Mouse (Mus musculus) adrenal gland, adult 18-20 months (tissue): Measurements from ENCODE around the gene Tenm2. TPM values are rescaled to one million over a fixed set of nuclear protein-coding genes. Genes with fewer than 3 reads are reported as not detected.

Source experiments
- DNase-seq, 2 experiments: peaks; one replicate each; pipeline ENCODE4 v3.0.0; 2021 to 2022; ENCODE audit warnings: low spot score in 2 of 2
- long read RNA-seq, 2 experiments: library from polyadenylated mRNA; stranded (forward); transcript quantifications; one replicate each; pipeline ENCODE4 v2.0.0; 2021
- total RNA-seq, 2 experiments: library from RNA; stranded (reverse); gene quantifications; 1 replicate in 1 of 2; 2 replicates in 1 of 2; pipeline ENCODE4 v1.2.3; 2021

Gene Tenm2
- 1 to 10 TPM in 1 of 2 experiments, under 1 TPM in 1; 0.36 to 1.1 TPM for total RNA-seq
- long read RNA-seq, experiment 1, result 0 reads
- long read RNA-seq, experiment 2, partial matches to known transcripts, result 0 of 1 reads
- long read RNA-seq, experiment 2, other reads (novel, unspliced or antisense), result 1 of 1 reads

GRCm38 (mm10) chr11:37235914-37236600 lies at the start of gene Tenm2:
Gene Tenm2, minus strand, starts transcription at chr11:37235964.
- peak; percentile 6 to 23 for DNase-seq

GRCm38 (mm10) chr11:37285186-37285585 lies 49.4 kb upstream of the Tenm2 start:
- no peak for DNase-seq

- no peak for DNase-seq
Measured at GRCm38 (mm10) chr11:37248796-37249195, 13.0 kb upstream of the Tenm2 start.

- no peak for DNase-seq
Measured at GRCm38 (mm10) chr11:37237096-37237725, 1.4 kb upstream of the Tenm2 start.

- peak; percentile 14 to 18 for DNase-seq
Measured at GRCm38 (mm10) chr11:37236601-37237083, 878 bp upstream of the Tenm2 start.

- no peak for DNase-seq
Measured at GRCm38 (mm10) chr11:37235021-37235795, 556 bp downstream of the Tenm2 start.

GRCm38 (mm10) chr11:37227404-37227803 lies 8.4 kb downstream of the Tenm2 start:
- no peak for DNase-seq

GRCm38 (mm10) chr11:37226943-37227342 lies 8.8 kb downstream of the Tenm2 start:
- no peak for DNase-seq

GRCm38 (mm10) chr11:37222737-37223136 lies 13.0 kb downstream of the Tenm2 start:
- no peak for DNase-seq

GRCm38 (mm10) chr11:37222056-37222455 lies 13.7 kb downstream of the Tenm2 start:
- no peak for DNase-seq

- no peak for DNase-seq
Measured at GRCm38 (mm10) chr11:37220921-37221320, 14.8 kb downstream of the Tenm2 start.

GRCm38 (mm10) chr11:37186132-37186531 lies 49.6 kb downstream of the Tenm2 start:
- DNase-seq, result peak; percentile 19 to 37

- DNase-seq, result no peak
Measured at GRCm38 (mm10) chr11:37177426-37177825, 58.3 kb downstream of the Tenm2 start.

- DNase-seq, result no peak
Measured at GRCm38 (mm10) chr11:37153933-37154880, 81.6 kb downstream of the Tenm2 start.

- no peak for DNase-seq
Measured at GRCm38 (mm10) chr11:37153382-37153781, 82.4 kb downstream of the Tenm2 start.

- no peak for DNase-seq
Measured at GRCm38 (mm10) chr11:37150011-37150410, 85.8 kb downstream of the Tenm2 start.

- no peak for DNase-seq
Measured at GRCm38 (mm10) chr11:37143996-37144395, 91.8 kb downstream of the Tenm2 start.

- DNase-seq, result no peak
Measured at GRCm38 (mm10) chr11:37143478-37143877, 92.3 kb downstream of the Tenm2 start.

GRCm38 (mm10) chr11:37128893-37129292 lies 106.9 kb downstream of the Tenm2 start:
- DNase-seq, result no peak

GRCm38 (mm10) chr11:37118058-37118457 lies 117.7 kb downstream of the Tenm2 start:
- DNase-seq, result no peak
